Mouse (Mus musculus) midbrain, embryonic 15.5 days (tissue): ENCODE results near the gene Bckdhb. TPM values are rescaled to one million over a fixed set of nuclear protein-coding genes. Genes with fewer than 3 reads are reported as not detected.

Experiments
- ATAC-seq: fragments of 200-750 bp; cut with Nextera tagmentation; replicated peaks from 2 replicates; pipeline ENCODE4 v1.8.0; 2017; ENCODE audit warnings: moderate TSS enrichment
- H3K27ac ChIP-seq: fragments of 300-500 bp; sonication (generic); 2 replicates; pipeline ENCODE4 v1.5.1; 2015; ENCODE audit warnings: mild to moderate bottlenecking, inconsistent platforms
- H3K27me3 ChIP-seq: fragments of 300-500 bp; sonication (generic); replicated peaks from 2 replicates; pipeline ENCODE4 v1.6.1; 2015; ENCODE audit warnings: inconsistent platforms
- H3K36me3 ChIP-seq: fragments of 300-500 bp; sonication (generic); replicated peaks from 2 replicates; pipeline ENCODE4 v1.6.1; 2015; ENCODE audit warnings: inconsistent platforms
- H3K4me1 ChIP-seq: fragments of 300-500 bp; sonication (generic); 2 replicates; pipeline ENCODE4 v1.6.1; 2015; ENCODE audit warnings: inconsistent platforms
- H3K4me2 ChIP-seq: fragments of 300-500 bp; sonication (generic); 2 replicates; pipeline ENCODE4 v1.6.1; 2015; ENCODE audit warnings: inconsistent platforms, mild to moderate bottlenecking, moderate library complexity
- H3K4me3 ChIP-seq: fragments of 300-500 bp; sonication (generic); 2 replicates; pipeline ENCODE4 v1.5.1; 2015; ENCODE audit warnings: mild to moderate bottlenecking, inconsistent platforms
- H3K9ac ChIP-seq: fragments of 300-500 bp; sonication (generic); 2 replicates; pipeline ENCODE4 v1.6.1; 2015; ENCODE audit warnings: mild to moderate bottlenecking, inconsistent platforms
- H3K9me3 ChIP-seq: fragments of 300-500 bp; sonication (generic); 2 replicates; pipeline ENCODE4 v1.6.1; 2016; ENCODE audit warnings: inconsistent platforms
- WGBS: fragments of 180-500 bp; shearing (Covaris S2); methylation state at CpG from one replicate; pipeline ENCODE4 v1.1.7; 2015; ENCODE audit warnings: mixed read lengths; 5-methylcytosine and 5-hydroxymethylcytosine counted together
- polyA plus RNA-seq: library from polyadenylated mRNA; unstranded; fragments of >200 nt; fragmentation: Nextera tagmentation; extraction: Ambion mirVana; gene quantifications from 2 replicates; pipeline ENCODE4 v1.2.1, GENCODE M21; 2015

Bckdhb gene
- polyA plus RNA-seq, 1 experiment from 2014 or later, result 28.6 TPM

DNA sequence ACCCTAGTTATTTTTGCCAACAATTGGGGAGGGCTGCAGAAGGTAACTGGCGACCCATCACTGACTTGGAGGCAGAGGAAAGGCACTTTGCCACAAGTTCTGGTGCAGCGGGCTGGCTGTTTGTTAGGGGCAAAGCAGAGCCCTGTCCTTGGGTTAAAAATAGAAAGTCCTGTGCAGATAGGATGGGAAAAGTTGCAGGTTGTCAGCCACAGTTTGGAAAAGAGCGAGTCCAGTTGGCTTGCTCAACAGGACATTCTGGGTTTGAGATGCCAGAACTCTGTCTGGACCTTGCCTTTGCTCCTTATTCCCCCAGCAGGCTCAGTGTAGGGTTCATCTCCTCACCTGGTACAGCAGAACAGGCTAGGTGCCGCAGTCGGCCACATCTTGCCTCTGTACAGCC lies 200.1 kb downstream of the Bckdhb start:
- ATAC-seq, result no peak
- Histone ChIP-seq H3K4me3 (no peak overlapping the region), H3K4me1 (no peaks in the 10 kb centered on the region), H3K27ac (no peak overlapping the region), H3K9me3 (no peaks in the 10 kb centered on the region), H3K27me3 (no peaks in the 10 kb centered on the region), H3K36me3 (no peaks in the 10 kb centered on the region), H3K4me2 (no peak overlapping the region), H3K9ac (no peak overlapping the region)
- WGBS, result 97% methylated on average over 5 of the region's 5 CpGs

- Histone ChIP-seq H3K27ac (no peak overlapping the region), H3K27me3 (no peaks in the 10 kb centered on the region), H3K4me3 (no peak overlapping the region), H3K9me3 (no peaks in the 10 kb centered on the region), H3K36me3 (no peaks in the 10 kb centered on the region), H3K9ac (no peak overlapping the region), H3K4me1 (no peaks in the 10 kb centered on the region), H3K4me2 (no peak overlapping the region)
- WGBS, result 90% methylated on average over 6 of the region's 6 CpGs
- ATAC-seq, result no peak
Measured at GRCm38 (mm10) chr9:84130338-84130737, 205.4 kb downstream of the Bckdhb start.

GRCm38 (mm10) chr9:84135062-84135461 lies 210.1 kb downstream of the Bckdhb start:
- Histone ChIP-seq H3K27me3 (no peaks in the 10 kb centered on the region), H3K9ac (no peak overlapping the region), H3K4me1 (no peaks in the 10 kb centered on the region), H3K4me3 (no peak overlapping the region), H3K9me3 (no peaks in the 10 kb centered on the region), H3K4me2 (no peak overlapping the region), H3K27ac (no peak overlapping the region), H3K36me3 (no peaks in the 10 kb centered on the region)
- ATAC-seq, result no peak
- 94% methylated on average over 12 of the region's 12 CpGs for WGBS

- H3K27me3 ChIP-seq, result no peaks in the 10 kb centered on the region
- no peak overlapping the region for H3K4me2 ChIP-seq
- no peak overlapping the region for H3K4me3 ChIP-seq
- H3K9me3 ChIP-seq, result no peaks in the 10 kb centered on the region
- no peaks in the 10 kb centered on the region for H3K36me3 ChIP-seq
- no peak overlapping the region for H3K9ac ChIP-seq
- WGBS, result 90% methylated on average over 6 of the region's 6 CpGs
- no peak for ATAC-seq
- no peak overlapping the region for H3K27ac ChIP-seq
- H3K4me1 ChIP-seq, result no peaks in the 10 kb centered on the region
Measured at GRCm38 (mm10) chr9:84137192-84137591, 212.2 kb downstream of the Bckdhb start.

GRCm38 (mm10) chr9:84148124-84148523 lies 223.2 kb downstream of the Bckdhb start:
- ATAC-seq, result no peak
- Histone ChIP-seq H3K27ac (no peak overlapping the region), H3K4me1 (no peaks in the 10 kb centered on the region), H3K36me3 (no peaks in the 10 kb centered on the region), H3K4me2 (no peak overlapping the region), H3K9me3 (no peaks in the 10 kb centered on the region), H3K4me3 (no peak overlapping the region), H3K27me3 (no peaks in the 10 kb centered on the region), H3K9ac (no peak overlapping the region)
- 91% methylated on average over 2 of the region's 2 CpGs for WGBS

Other genes with a start within 250 kb of the Bckdhb start
- gene Elovl4, start 118.9 kb upstream of the Bckdhb start, polyA plus RNA-seq, result 95.0 and 103 TPM in 2 replicates
- gene Ttk, start 90.5 kb upstream of the Bckdhb start, polyA plus RNA-seq, result 4.8 and 6.2 TPM in 2 replicates